Mouse (Mus musculus) erythroblast, embryonic 14.5 days (primary cell): ENCODE measurements around the gene Klf7.

Source experiments
- GATA1 ChIP-seq: IDR thresholded peaks from 2 replicates; pipeline ENCODE4 v1.6.1; 2012; ENCODE audit warnings: low read length, inconsistent platforms, mixed read lengths
- TAL1 ChIP-seq: IDR thresholded peaks from 3 replicates; pipeline ENCODE4 v1.6.1; 2012; ENCODE audit warnings: low read length, inconsistent platforms, mixed read lengths

- no peak for TF ChIP-seq GATA1
- TF ChIP-seq TAL1, result no peak
Observed at GRCm38 (mm10) chr1:64000597-64000996, 121.5 kb downstream of the Klf7 start.
